Mouse (Mus musculus) heart, postnatal 10 days (tissue): ENCODE measurements around the gene Syngr1. TPM values are rescaled to one million over a fixed set of nuclear protein-coding genes. Genes with fewer than 3 reads are reported as not detected.

Experiments used
- DNase-seq, 2 experiments: peaks; one replicate each; pipeline ENCODE4 v3.0.0; 2021
- intact Hi-C: fragments of 180-260 bp; cut with DNase I; formaldehyde crosslinking; loops from one replicate; pipeline ENCODE4 v1.15.1; 2025
- microRNA-seq, 2 experiments: library from miRNA; unstranded; fragments of <30 nt; microRNA quantifications; one replicate each; pipeline ENCODE4 v1.2.0; 2022
- total RNA-seq, 2 experiments: library from RNA; stranded (reverse); gene quantifications; 2 replicates each; pipeline ENCODE4 v1.2.3; 2021

The Syngr1 gene
- total RNA-seq, 2 experiments from 2014 or later: 84.9 to 86.7 TPM

DNA sequence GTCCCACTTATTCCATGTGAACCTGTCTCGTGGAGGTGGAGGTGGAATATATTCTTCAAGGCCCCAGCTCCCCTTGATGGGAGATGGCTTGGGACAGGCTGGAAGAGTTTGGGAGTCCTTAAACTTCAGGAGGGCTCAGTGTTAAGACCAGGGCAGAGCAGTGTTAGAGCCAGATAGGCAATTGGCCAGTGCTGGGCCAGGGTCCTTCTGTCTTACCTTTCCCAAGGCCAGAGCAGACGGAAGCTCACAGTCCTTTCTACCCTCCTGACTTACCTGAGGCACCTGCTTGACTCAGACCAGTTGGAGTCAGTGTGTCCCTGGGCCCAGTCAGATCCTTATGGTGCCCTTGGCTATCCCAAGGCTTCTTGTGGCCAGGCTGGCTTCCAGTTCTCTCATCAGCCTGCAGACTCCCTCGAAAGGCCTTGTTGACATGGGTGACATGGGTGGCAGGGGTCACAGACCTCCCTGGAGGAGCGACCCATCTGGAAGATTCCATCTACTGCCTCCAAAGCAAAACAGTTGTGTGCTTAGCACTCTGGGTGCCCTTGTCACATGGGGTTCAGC is 71.3 kb downstream of the Syngr1 start:
- no peak for DNase-seq
- intact Hi-C loops: no loop called here

DNA sequence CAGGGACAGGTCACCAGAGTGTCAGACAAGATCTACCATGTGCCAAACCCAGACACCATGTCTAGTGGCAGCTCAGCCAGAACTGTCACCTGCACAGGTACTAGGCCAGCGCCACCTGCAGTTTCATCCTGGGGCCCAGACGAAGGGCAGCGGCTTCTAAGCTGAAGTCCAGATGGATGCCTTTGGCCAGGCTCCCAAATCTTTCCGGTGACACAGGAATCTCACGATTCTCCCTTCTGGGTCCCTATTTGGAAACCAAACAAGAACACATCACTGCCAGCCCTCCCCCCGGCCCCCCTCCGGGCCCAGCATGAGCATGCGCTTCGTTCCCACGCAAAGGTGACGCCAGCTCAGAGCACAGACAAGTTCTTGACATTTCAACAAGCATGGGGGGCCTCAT is 72.1 kb downstream of the Syngr1 start:
- DNase-seq: peak in 1 of 2 experiments; percentile 21
- intact Hi-C loops: no loop called here

DNA sequence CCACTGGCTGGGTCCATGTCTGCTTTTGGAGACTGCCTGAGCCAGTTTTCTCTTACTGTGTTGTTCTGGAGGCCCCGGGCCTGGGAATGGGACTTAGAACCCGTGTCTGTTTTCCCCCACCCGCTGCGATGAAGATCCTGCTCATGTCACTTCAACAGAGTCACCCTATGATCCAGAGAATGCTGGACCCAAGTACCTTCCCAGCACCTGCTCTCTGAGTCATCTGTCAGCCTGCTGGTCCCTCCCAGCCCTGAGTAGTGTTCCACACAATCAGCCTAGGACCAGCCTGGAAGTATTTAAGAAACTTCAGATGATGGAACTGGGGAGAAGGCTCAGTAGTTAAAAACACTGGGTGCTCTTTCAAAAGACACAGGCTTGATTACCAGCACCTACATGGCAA is 72.6 kb downstream of the Syngr1 start:
- DNase-seq: no peak
- intact Hi-C loops: no loop called here

DNA sequence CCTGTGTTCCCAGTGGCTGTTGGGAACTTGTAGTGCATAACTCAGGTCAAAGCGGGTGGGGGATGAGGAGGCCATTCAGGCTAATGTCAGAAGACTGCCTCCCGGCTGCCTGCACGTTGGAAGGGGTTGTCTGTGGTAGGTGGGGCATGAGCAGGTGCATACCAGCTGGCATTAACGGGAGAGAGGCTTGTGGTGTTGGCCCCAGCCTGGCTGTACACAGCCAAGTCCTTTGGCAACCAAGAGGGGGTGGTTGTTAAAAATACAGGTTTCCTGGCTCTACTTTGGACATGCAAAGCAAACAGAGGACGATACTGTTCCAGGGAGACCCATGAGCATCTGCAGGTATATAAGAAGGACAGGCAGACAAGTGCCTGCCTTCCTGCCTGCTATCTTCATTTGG is 74.3 kb downstream of the Syngr1 start:
- DNase-seq: peak in 1 of 2 experiments; percentile 22

More for the DNA sequence above, 74.3 kb downstream of the Syngr1 start:
- intact Hi-C loops: no loop called here

Small RNAs within 50 kb of the gene (microRNA-seq; reads per million reads assigned to microRNA genes)
- gene Snord43: 147 to 190 reads per million in 2 experiments

Other genes with a start within 250 kb of the Syngr1 start
- gene Apobec3, start 199.7 kb upstream of the Syngr1 start, total RNA-seq: 10 to 100 TPM; 11.2 to 11.7 TPM
- gene Cbx7, start 120.2 kb upstream of the Syngr1 start, total RNA-seq: 1 to 10 TPM; 3.0 to 3.8 TPM
- gene Pdgfb, start 76.4 kb upstream of the Syngr1 start, total RNA-seq: 10 to 100 TPM; 49.2 to 56.2 TPM
- gene Rpl3, start 534 bp downstream of the Syngr1 start, total RNA-seq: 100 to 1,000 TPM; 486 to 496 TPM
- 10 to 100 TPM; 33.3 to 34.3 TPM for gene Tab1, start 41.8 kb downstream of the Syngr1 start, total RNA-seq
- gene Mgat3, start 82.4 kb downstream of the Syngr1 start, total RNA-seq: 1 to 10 TPM; 1.6 to 2.3 TPM
- gene Mief1, start 142.7 kb downstream of the Syngr1 start, total RNA-seq: 10 to 100 TPM; 33.2 to 37.6 TPM
- 10 to 100 TPM; 22.0 to 31.2 TPM for gene AC140267.1, start 144.5 kb downstream of the Syngr1 start, total RNA-seq
- 100 to 1,000 TPM in 1 of 2 experiments, 10 to 100 TPM in 1; 96.4 to 105 TPM for gene Atf4, start 163.8 kb downstream of the Syngr1 start, total RNA-seq
- 10 to 100 TPM; 20.0 to 24.6 TPM for gene Rps19bp1, start 173.0 kb downstream of the Syngr1 start, total RNA-seq
- under 1 TPM in 1 of 2 experiments, not detected in 1; 0.05 TPM for gene Cacna1i, start 195.9 kb downstream of the Syngr1 start, total RNA-seq